ENCODE assay signal across 8 mouse cellular contexts in genomic region chr5:76139171-76139671, GRCm38 (mm10). TPM values are rescaled to one million over a fixed set of nuclear protein-coding genes. Genes with fewer than 3 reads are reported as not detected.
DNase-seq lines count a peak whose midpoint lies in the region; ATAC-seq lines count a peak whose summit lies in the region.

No protein-coding gene starts in this region.

- H3K36me3 ChIP-seq in limb, embryonic 12.5 days = no peaks in the 10 kb centered on the region

- peaks cover 12% of the 10 kb centered on the region for H3K4me1 ChIP-seq in limb, embryonic 12.5 days (replicated peaks)

- H3K4me3 ChIP-seq in limb, embryonic 12.5 days (replicated peaks) = peak overlapping the region; percentile 68

- no peak overlapping the region for H3K27ac ChIP-seq in limb, embryonic 12.5 days

- peak overlapping the region; percentile 75 for H3K4me2 ChIP-seq in limb, embryonic 12.5 days

- ATAC-seq in limb, embryonic 12.5 days (ENCODE audit: insufficient number of reproducible peaks, insufficient read depth, low FRiP score, low TSS enrichment, low read depth) = no peak

- H3K9ac ChIP-seq in limb, embryonic 12.5 days (replicated peaks) = no peak overlapping the region

- H3K27me3 ChIP-seq in limb, embryonic 12.5 days = no peaks in the 10 kb centered on the region

- no peaks in the 10 kb centered on the region for H3K9me3 ChIP-seq in limb, embryonic 12.5 days

- DNase-seq in kidney, adult 9 months = peak; percentile 20
- no peak for DNase-seq in kidney, postnatal 36 days
- peak; percentile 25 for DNase-seq in Muller cell, postnatal 12 days (ENCODE audit: inconsistent ontology term)
- DNase-seq in heart, adult 8-10 months (ENCODE audit: low spot score) = peak; percentile 32
- peak; percentile 18 for DNase-seq in naive thymus-derived CD4-positive, alpha-beta T cell, adult 2 months (ENCODE audit: low read depth)
- DNase-seq in right cerebral cortex, adult 18-20 months = no peak
- no peak for DNase-seq in urinary bladder, adult 2 months (ENCODE audit: low spot score)

- WGBS in limb, embryonic 12.5 days = 53% methylated on average over 7 of the region's 7 CpGs

RNA-seq across cellular contexts. Expression of gene Srd5a3, which starts 0.8 kb away (rescaled TPM):
- 1 to 10 TPM; 6.1 to 7.4 (median 7.0) TPM for total RNA-seq in heart, adult 8-10 months (2022)
- 28.3 and 31.6 TPM in 2 replicates for polyA plus RNA-seq in limb, embryonic 12.5 days (2016; fragmentation: Nextera tagmentation; extraction: Ambion mirVana)
- 29.6 and 31.3 TPM in 2 replicates for polyA plus RNA-seq in urinary bladder, adult 2 months (2012; rRNA removed)

RNA-seq across cellular contexts. Expression of gene Tmem165, which starts 44.5 kb away (rescaled TPM):
- 10 to 100 TPM; 15.6 to 20.2 (median 19.4) TPM for total RNA-seq in heart, adult 8-10 months (2022)
- 124 and 133 TPM in 2 replicates for polyA plus RNA-seq in limb, embryonic 12.5 days (2016; fragmentation: Nextera tagmentation; extraction: Ambion mirVana)
- polyA plus RNA-seq in urinary bladder, adult 2 months (2012; rRNA removed) = 57.9 and 69.8 TPM in 2 replicates

Comparison
In these comparisons a context has a peak if more than half of its experiments do, and no peak if none do; other contexts are left out.
1. DNase-seq: peak in kidney, adult 9 months (single experiment), Muller cell, postnatal 12 days (single experiment), heart, adult 8-10 months (single experiment) and naive thymus-derived CD4-positive, alpha-beta T cell, adult 2 months (single experiment); none in kidney, postnatal 36 days (0 of 2), right cerebral cortex, adult 18-20 months (single experiment) and urinary bladder, adult 2 months (single experiment).